8 mouse cellular contexts compared by ENCODE assay signal in genomic region chr1:43826628-43827001, GRCm38 (mm10). TPM values are rescaled to one million over a fixed set of nuclear protein-coding genes. Genes with fewer than 3 reads are reported as not detected.
A peak's percentile ranks its signal among the peaks of the same experiment; 100 is the strongest.
DNase-seq lines count a peak whose midpoint lies in the region; ATAC-seq and TF ChIP-seq lines count a peak whose summit lies in the region.

No protein-coding gene starts in this region.

- ATAC-seq in G1E (ENCODE audit: extremely low read depth, insufficient number of reproducible peaks, low FRiP score, poor library complexity, severe bottlenecking) = no peak
- ATAC-seq in heart, postnatal 0 days (ENCODE audit: insufficient read depth, low read depth) = no peak
- no peak for ATAC-seq in megakaryocyte progenitor cell, adult 5-6 weeks (replicated peaks; ENCODE audit: poor library complexity)

- peaks cover 9% of the 10 kb centered on the region for H3K4me1 ChIP-seq in heart, embryonic 10.5 days
- H3K4me1 ChIP-seq in G1E (ENCODE audit: insufficient read depth, low read depth, low read length) = peaks cover 59% of the 10 kb centered on the region
- H3K4me1 ChIP-seq in heart, postnatal 0 days (ENCODE audit: control insufficient read depth, insufficient read depth) = peaks cover 4% of the 10 kb centered on the region; the same call in 1 of the 2 replicates

- H3K27ac ChIP-seq in heart, embryonic 10.5 days = peak overlapping the region; percentile 94
- H3K27ac ChIP-seq in heart, postnatal 0 days (ENCODE audit: low read depth) = peak overlapping the region; percentile 68
- peak overlapping the region; percentile 12; the same call in 1 of the 2 replicates for H3K27ac ChIP-seq in macrophage

- peaks cover 44% of the 10 kb centered on the region for H3K79me2 ChIP-seq in macrophage (ENCODE audit: inconsistent target)

- TF ChIP-seq EP300 in heart, postnatal 0 days (IDR thresholded peaks at IDR 0.05; ENCODE audit: low read depth) = no peak

- H3K36me3 ChIP-seq in heart, embryonic 10.5 days = no peaks in the 10 kb centered on the region
- H3K36me3 ChIP-seq in G1E (replicated peaks) (peaks cover 27% of the 10 kb centered on the region), macrophage (ENCODE audit: inconsistent target) (no peaks in the 10 kb centered on the region)
- no peaks in the 10 kb centered on the region for H3K36me3 ChIP-seq in heart, postnatal 0 days (replicated peaks; ENCODE audit: control insufficient read depth, insufficient read depth, low read length)

- TF ChIP-seq CTCF in G1E (IDR thresholded peaks at IDR 0.05; ENCODE audit: low read depth, low read length) = no peak
- TF ChIP-seq CTCF in heart, postnatal 0 days (IDR thresholded peaks at IDR 0.05; ENCODE audit: low read depth) = no peak

- peak overlapping the region; percentile 96 for H3K4me3 ChIP-seq in heart, embryonic 10.5 days
- peak overlapping the region; percentile 95 for H3K4me3 ChIP-seq in G1E (ENCODE audit: low read depth, low read length)
- peak overlapping the region; percentile 90 for H3K4me3 ChIP-seq in heart, postnatal 0 days (ENCODE audit: low read depth, low read length)
- H3K4me3 ChIP-seq in macrophage (ENCODE audit: inconsistent target) = peak overlapping the region; percentile 76

- WGBS in heart, embryonic 10.5 days = 0% methylated on average over 3 of the region's 3 CpGs
- 0% methylated on average over 3 of the region's 3 CpGs for WGBS in heart, postnatal 0 days
- WGBS in macrophage (ENCODE audit: missing documents) = 0% methylated on average over 3 of the region's 3 CpGs

- peak overlapping the region; percentile 90 for H3K4me2 ChIP-seq in heart, postnatal 0 days (ENCODE audit: low read depth, low read length)

- DNase-seq in heart, embryonic 10.5 days (ENCODE audit: low spot score) = no peak
- DNase-seq in heart, adult 18-20 months = no peak
- no peak for DNase-seq in G1E (ENCODE audit: low spot score)
- DNase-seq in heart, postnatal 0 days (ENCODE audit: low spot score) = no peak
- DNase-seq in spleen, postnatal 36 days (ENCODE audit: low spot score in 2 of 2) = no peak
- DNase-seq in adrenal gland, adult (ENCODE audit: inconsistent age in 2 of 2, low spot score in 1 of 2) = no peak

- H3K9me3 ChIP-seq in heart, embryonic 10.5 days = no peaks in the 10 kb centered on the region
- H3K9me3 ChIP-seq in G1E (replicated peaks) = no peaks in the 10 kb centered on the region
- no peaks in the 10 kb centered on the region for H3K9me3 ChIP-seq in heart, postnatal 0 days (replicated peaks; ENCODE audit: control insufficient read depth, low read length)

- H3K9ac ChIP-seq in heart, postnatal 0 days (replicated peaks; ENCODE audit: low read depth, low read length) = peak overlapping the region; percentile 77

- H3K27me3 ChIP-seq in heart, embryonic 10.5 days (ENCODE audit: insufficient read depth, poor library complexity, severe bottlenecking) = no peaks in the 10 kb centered on the region
- H3K27me3 ChIP-seq in G1E (ENCODE audit: insufficient read depth, low read length) = no peaks in the 10 kb centered on the region
- no peaks in the 10 kb centered on the region for H3K27me3 ChIP-seq in heart, postnatal 0 days (ENCODE audit: control insufficient read depth, insufficient read depth, low read length)

RNA-seq across cellular contexts. Expression of gene Uxs1, which starts 1.0 kb away (rescaled TPM):
- polyA plus RNA-seq in heart, embryonic 10.5 days (2016; fragmentation: Nextera tagmentation; extraction: Ambion mirVana) = 15.6 and 17.2 TPM in 2 replicates
- total RNA-seq in heart, adult 18-20 months (2021) = 10 to 100 TPM; 11.9 to 12.6 TPM
- 17.9 and 27.8 TPM in 2 replicates for total RNA-seq in G1E (2014; fragmentation: Nextera tagmentation)
- 28.5 and 30.5 TPM in 2 replicates for total RNA-seq in G1E (2017)
- 13.2 and 13.3 TPM in 2 replicates for polyA plus RNA-seq in G1E (2012)
- 5.3 and 13.8 TPM in 2 replicates for total RNA-seq in heart, postnatal 0 days (2014; rRNA removed; ENCODE audit: low replicate concordance)
- 10.0 and 10.4 TPM in 2 replicates for polyA plus RNA-seq in heart, postnatal 0 days (2015; fragmentation: Nextera tagmentation; extraction: Ambion mirVana)
- 10 to 100 TPM in 21 of 26 experiments, 1 to 10 TPM in 5; 4.5 to 28.8 (median 15.9) TPM for total RNA-seq in macrophage (2018; cell fraction: chromatin; rRNA removed)
- total RNA-seq in macrophage (2018; cell fraction: cytosol; rRNA removed) = 10 to 100 TPM; 19.3 to 31.4 (median 25.0) TPM
- 10 to 100 TPM in 25 of 26 experiments, 1 to 10 TPM in 1; 8.9 to 38.7 (median 23.2) TPM for total RNA-seq in macrophage (2018; cell fraction: nucleus; rRNA removed)
- polyA plus RNA-seq in macrophage (2018) = 23.6 to 48.9 TPM (median 37.7 TPM) in 3 replicates
- 28.0 and 32.7 TPM in 2 replicates for total RNA-seq in megakaryocyte progenitor cell, adult 5-6 weeks (2015)
- total RNA-seq in megakaryocyte progenitor cell, adult 5-6 weeks (2017) = 30.7 and 49.6 TPM in 2 replicates

Comparison
In these comparisons a context has a peak if more than half of its experiments do, and no peak if none do; other contexts are left out.
1. H3K27ac ChIP-seq: peak in every context shown above with its lines; median percentile 94 in heart, embryonic 10.5 days; 68 in heart, postnatal 0 days; 12 in macrophage.